Mouse (Mus musculus): ENCODE measurements around the gene Arhgap1. TPM values are rescaled to one million over a fixed set of nuclear protein-coding genes. Genes with fewer than 3 reads are reported as not detected.

Gene Arhgap1
- polyA plus RNA-seq (2015; fragmentation: Illumina TruSeq; extraction: RNeasy Lipid Tissue Mini Kit (QIAGEN cat#74804); ENCODE audit: low read depth, low replicate concordance), result 54.4 TPM

GRCm38 (mm10) chr2:91649553-91650359, at the start of gene Arhgap1, which contains the start of gene Zfp408:
TSS of gene Arhgap1 (plus strand) at chr2:91649860.
TSS of gene Zfp408 (minus strand) at chr2:91649791.

DNA sequence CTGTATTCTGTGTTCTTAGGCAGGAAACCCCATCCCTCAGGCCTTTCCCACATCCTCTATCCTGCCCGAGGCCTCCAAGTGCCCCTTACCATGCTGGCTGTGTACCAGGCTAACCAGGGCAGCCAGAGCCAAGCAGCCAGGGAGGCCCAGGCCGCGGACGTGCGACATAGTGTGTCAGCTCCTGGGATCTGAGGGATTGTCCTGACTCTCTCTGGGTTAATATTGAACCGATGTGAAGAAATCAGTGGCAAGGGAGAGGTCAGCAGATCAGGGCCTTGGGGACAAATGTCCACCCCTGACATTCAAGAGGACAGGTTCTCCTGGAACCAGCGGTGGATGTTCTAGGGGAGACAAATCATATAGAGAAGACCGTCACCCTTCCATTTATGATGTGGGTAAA, 13.4 kb upstream of the Arhgap1 start, which contains the start of gene F2:
Gene F2 (minus strand): TSS at position 186 of the 400 bp plus-strand sequence.

DNA sequence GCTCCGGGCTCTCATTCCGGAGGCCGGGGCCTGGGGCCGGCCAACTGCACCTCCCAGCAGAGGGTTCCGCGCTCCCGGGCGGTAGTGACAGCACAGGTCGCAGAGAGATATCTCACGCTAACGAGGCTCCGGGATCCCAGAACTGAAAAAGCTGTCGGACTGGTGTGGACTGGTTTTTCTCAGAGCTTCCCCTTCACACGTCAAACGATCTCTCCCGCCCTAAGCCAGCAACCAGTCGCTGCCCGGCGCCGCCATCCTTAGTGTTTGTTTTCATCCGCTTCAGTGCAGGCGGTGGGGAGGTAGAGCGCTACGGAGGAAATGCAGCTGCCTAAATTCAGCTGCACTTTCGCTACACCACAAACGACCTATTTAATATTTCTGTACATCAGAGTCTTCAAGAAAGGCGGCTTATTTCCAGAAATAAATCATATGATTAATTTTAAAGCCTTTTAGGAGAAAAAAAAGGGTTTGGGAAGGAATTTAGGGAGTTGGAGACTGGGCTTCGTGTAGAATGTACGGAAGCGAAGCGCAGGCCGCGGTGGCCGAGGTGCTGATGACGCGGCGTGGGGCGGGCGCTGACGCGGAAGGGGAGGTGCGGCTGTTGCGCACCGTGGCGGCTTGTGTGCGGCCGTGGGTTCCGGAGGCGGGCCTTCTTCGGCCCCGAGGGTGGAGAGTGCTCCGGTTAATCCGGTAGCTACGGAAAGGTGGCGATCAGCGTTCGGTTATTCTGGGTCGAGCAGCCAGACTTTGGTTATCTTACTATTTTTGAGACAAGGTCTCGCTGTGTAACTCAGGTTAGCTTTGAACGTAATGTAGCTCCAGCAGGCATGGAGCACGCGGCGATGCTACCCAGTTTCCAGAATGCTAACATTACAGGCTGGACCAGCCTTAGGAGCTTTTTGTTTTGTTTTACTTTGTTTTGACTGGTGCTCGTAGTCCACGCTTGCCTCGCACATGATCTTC, 60.9 kb downstream of the Arhgap1 start, which contains the start of the genes Atg13 and Harbi1:
Gene Atg13 (minus strand): TSS at position 305 of the 963 bp plus-strand sequence.
Gene Harbi1 (plus strand): TSS at position 581 of the 963 bp plus-strand sequence.

Other genes with a start within 250 kb of the Arhgap1 start
- 114 TPM for gene 1110051M20Rik, start 205.2 kb upstream of the Arhgap1 start, polyA plus RNA-seq (2015; fragmentation: Illumina TruSeq; extraction: RNeasy Lipid Tissue Mini Kit (QIAGEN cat#74804); ENCODE audit: low read depth, low replicate concordance)
- gene Lrp4, start 192.3 kb upstream of the Arhgap1 start, polyA plus RNA-seq (2015; fragmentation: Illumina TruSeq; extraction: RNeasy Lipid Tissue Mini Kit (QIAGEN cat#74804); ENCODE audit: low read depth, low replicate concordance), result 9.5 TPM
- gene Ckap5, start 123.1 kb upstream of the Arhgap1 start, polyA plus RNA-seq (2015; fragmentation: Illumina TruSeq; extraction: RNeasy Lipid Tissue Mini Kit (QIAGEN cat#74804); ENCODE audit: low read depth, low replicate concordance), result 67.3 TPM
- not detected for gene F2, start 13.4 kb upstream of the Arhgap1 start, polyA plus RNA-seq (2015; fragmentation: Illumina TruSeq; extraction: RNeasy Lipid Tissue Mini Kit (QIAGEN cat#74804); ENCODE audit: low read depth, low replicate concordance)
- 8.0 TPM for gene Zfp408, start 69 bp upstream of the Arhgap1 start, polyA plus RNA-seq (2015; fragmentation: Illumina TruSeq; extraction: RNeasy Lipid Tissue Mini Kit (QIAGEN cat#74804); ENCODE audit: low read depth, low replicate concordance)
- 78.6 TPM for gene Atg13, start 60.7 kb downstream of the Arhgap1 start, polyA plus RNA-seq (2015; fragmentation: Illumina TruSeq; extraction: RNeasy Lipid Tissue Mini Kit (QIAGEN cat#74804); ENCODE audit: low read depth, low replicate concordance)
- 11.6 TPM for gene Harbi1, start 61.0 kb downstream of the Arhgap1 start, polyA plus RNA-seq (2015; fragmentation: Illumina TruSeq; extraction: RNeasy Lipid Tissue Mini Kit (QIAGEN cat#74804); ENCODE audit: low read depth, low replicate concordance)
- gene Ambra1, start 80.3 kb downstream of the Arhgap1 start, polyA plus RNA-seq (2015; fragmentation: Illumina TruSeq; extraction: RNeasy Lipid Tissue Mini Kit (QIAGEN cat#74804); ENCODE audit: low read depth, low replicate concordance), result 30.2 TPM